ENCODE assay signal across 8 mouse cellular contexts in genomic region chr3:135440221-135440620, GRCm38 (mm10). TPM values are rescaled to one million over a fixed set of nuclear protein-coding genes. Genes with fewer than 3 reads are reported as not detected.
DNase-seq lines count a peak whose midpoint lies in the region; ATAC-seq and TF ChIP-seq lines count a peak whose summit lies in the region.

No protein-coding gene starts in this region.

- TF ChIP-seq CTCF in G1E (IDR thresholded peaks at IDR 0.05; ENCODE audit: low read depth, low read length), result no peak

- H3K36me3 ChIP-seq in G1E (replicated peaks), result peaks cover 37% of the 10 kb centered on the region
- peaks cover 5% of the 10 kb centered on the region; the same call in 1 of the 2 replicates for H3K36me3 ChIP-seq in heart, embryonic 12.5 days
- H3K36me3 ChIP-seq in kidney, embryonic 16.5 days (ENCODE audit: insufficient read depth, low read length), result peaks cover 3% of the 10 kb centered on the region; the same call in 1 of the 2 replicates
- peaks cover 7% of the 10 kb centered on the region; the same call in 1 of the 2 replicates for H3K36me3 ChIP-seq in lung, embryonic 15.5 days

- peak overlapping the region; percentile 100; the same call in 1 of the 2 replicates for H3K27ac ChIP-seq in heart, embryonic 12.5 days (ENCODE audit: poor library complexity, severe bottlenecking)
- H3K27ac ChIP-seq in kidney, embryonic 16.5 days (ENCODE audit: low read length), result peak overlapping the region; percentile 30
- H3K27ac ChIP-seq in lung, embryonic 15.5 days, result peak overlapping the region; percentile 100

- H3K4me1 ChIP-seq in G1E (ENCODE audit: insufficient read depth, low read depth, low read length), result peaks cover 35% of the 10 kb centered on the region
- peaks cover 17% of the 10 kb centered on the region for H3K4me1 ChIP-seq in heart, embryonic 12.5 days (replicated peaks)
- peaks cover 19% of the 10 kb centered on the region for H3K4me1 ChIP-seq in kidney, embryonic 16.5 days (ENCODE audit: insufficient read depth, low read length)
- peaks cover 19% of the 10 kb centered on the region for H3K4me1 ChIP-seq in lung, embryonic 15.5 days

- H3K9ac ChIP-seq in heart, embryonic 12.5 days, result peak overlapping the region; percentile 99
- H3K9ac ChIP-seq in kidney, embryonic 16.5 days (replicated peaks; ENCODE audit: low read length), result peak overlapping the region; percentile 99
- peak overlapping the region; percentile 95 for H3K9ac ChIP-seq in lung, embryonic 15.5 days

- H3K4me2 ChIP-seq in heart, embryonic 12.5 days, result peak overlapping the region; percentile 86
- peak overlapping the region; percentile 95 for H3K4me2 ChIP-seq in kidney, embryonic 16.5 days (replicated peaks; ENCODE audit: low read depth, low read length)
- H3K4me2 ChIP-seq in lung, embryonic 15.5 days, result peak overlapping the region; percentile 60

- DNase-seq in CD4-positive helper T cell, adult 2 months (ENCODE audit: low read depth, low spot score), result peak; percentile 86
- peak; percentile 18 for DNase-seq in G1E (ENCODE audit: low spot score)
- peak; percentile 23 to 31 for DNase-seq in cerebellum, postnatal 25 days
- no peak for DNase-seq in ovary, postnatal 14 days (ENCODE audit: low spot score)

- ATAC-seq in G1E (ENCODE audit: extremely low read depth, insufficient number of reproducible peaks, low FRiP score, poor library complexity, severe bottlenecking), result no peak
- no peak for ATAC-seq in heart, embryonic 12.5 days (ENCODE audit: insufficient number of reproducible peaks, low FRiP score)
- no peak for ATAC-seq in kidney, embryonic 16.5 days (ENCODE audit: low FRiP score, low TSS enrichment)
- no peak for ATAC-seq in lung, embryonic 15.5 days (ENCODE audit: borderline replicate concordance, extremely low read depth, low FRiP score, low TSS enrichment)
- ATAC-seq in neutrophil, adult 5-6 weeks (ENCODE audit: extremely low read depth, insufficient number of reproducible peaks, low FRiP score, poor library complexity, severe bottlenecking), result peak; percentile 33

- H3K4me3 ChIP-seq in G1E (ENCODE audit: low read depth, low read length), result peak overlapping the region; percentile 93
- H3K4me3 ChIP-seq in heart, embryonic 12.5 days, result peak overlapping the region; percentile 83
- peak overlapping the region; percentile 64 for H3K4me3 ChIP-seq in kidney, embryonic 16.5 days (ENCODE audit: low read length)
- peak overlapping the region; percentile 96 for H3K4me3 ChIP-seq in lung, embryonic 15.5 days

- 16% methylated on average over 7 of the region's 7 CpGs for WGBS in heart, embryonic 12.5 days
- 9% methylated on average over 7 of the region's 7 CpGs for WGBS in kidney, embryonic 16.5 days
- WGBS in lung, embryonic 15.5 days, result 9% methylated on average over 7 of the region's 7 CpGs

- H3K9me3 ChIP-seq in G1E (replicated peaks), result no peaks in the 10 kb centered on the region
- H3K9me3 ChIP-seq in heart, embryonic 12.5 days (replicated peaks), result no peaks in the 10 kb centered on the region
- no peaks in the 10 kb centered on the region for H3K9me3 ChIP-seq in kidney, embryonic 16.5 days (ENCODE audit: low read length)
- H3K9me3 ChIP-seq in lung, embryonic 15.5 days, result no peaks in the 10 kb centered on the region

- H3K27me3 ChIP-seq in G1E (ENCODE audit: insufficient read depth, low read length), result no peaks in the 10 kb centered on the region
- H3K27me3 ChIP-seq in heart, embryonic 12.5 days (replicated peaks), result no peaks in the 10 kb centered on the region
- no peaks in the 10 kb centered on the region for H3K27me3 ChIP-seq in kidney, embryonic 16.5 days (ENCODE audit: insufficient read depth, low read length)
- no peaks in the 10 kb centered on the region for H3K27me3 ChIP-seq in lung, embryonic 15.5 days

RNA-seq across cellular contexts. Expression of gene Ube2d3, which starts 2.3 kb away (rescaled TPM):
- total RNA-seq in G1E (2014; fragmentation: Nextera tagmentation) (1,026 and 1,239 TPM in 2 replicates), G1E (2017) (547 and 623 TPM in 2 replicates)
- polyA plus RNA-seq in G1E (2012), result 416 and 446 TPM in 2 replicates
- 447 and 459 TPM in 2 replicates for polyA plus RNA-seq in heart, embryonic 12.5 days (2016; fragmentation: Nextera tagmentation; extraction: Ambion mirVana)
- 524 and 536 TPM in 2 replicates for polyA plus RNA-seq in kidney, embryonic 16.5 days (2015; fragmentation: Nextera tagmentation; extraction: Ambion mirVana)
- polyA plus RNA-seq in lung, embryonic 15.5 days (2015; fragmentation: Nextera tagmentation; extraction: Ambion mirVana), result 504 and 516 TPM in 2 replicates
- total RNA-seq in neutrophil, adult 5-6 weeks (2017), result 572 and 587 TPM in 2 replicates

RNA-seq across cellular contexts. Expression of gene Cisd2, which starts 16.5 kb away (rescaled TPM):
- 42.9 and 43.1 TPM in 2 replicates for total RNA-seq in G1E (2014; fragmentation: Nextera tagmentation)
- 34.0 and 35.7 TPM in 2 replicates for total RNA-seq in G1E (2017)
- polyA plus RNA-seq in G1E (2012), result 16.9 and 18.3 TPM in 2 replicates
- polyA plus RNA-seq in heart, embryonic 12.5 days (2016; fragmentation: Nextera tagmentation; extraction: Ambion mirVana), result 58.9 and 60.0 TPM in 2 replicates
- 70.2 and 74.5 TPM in 2 replicates for polyA plus RNA-seq in kidney, embryonic 16.5 days (2015; fragmentation: Nextera tagmentation; extraction: Ambion mirVana)
- polyA plus RNA-seq in lung, embryonic 15.5 days (2015; fragmentation: Nextera tagmentation; extraction: Ambion mirVana), result 62.4 and 66.1 TPM in 2 replicates
- total RNA-seq in neutrophil, adult 5-6 weeks (2017), result 55.0 and 58.2 TPM in 2 replicates

RNA-seq across cellular contexts. Expression of gene Manba, which starts 45.2 kb away (rescaled TPM):
- 19.6 and 30.3 TPM in 2 replicates for total RNA-seq in G1E (2014; fragmentation: Nextera tagmentation)
- 19.0 and 23.7 TPM in 2 replicates for total RNA-seq in G1E (2017)
- polyA plus RNA-seq in G1E (2012), result 2.0 and 2.9 TPM in 2 replicates
- 42.2 and 43.7 TPM in 2 replicates for polyA plus RNA-seq in heart, embryonic 12.5 days (2016; fragmentation: Nextera tagmentation; extraction: Ambion mirVana)
- polyA plus RNA-seq in kidney, embryonic 16.5 days (2015; fragmentation: Nextera tagmentation; extraction: Ambion mirVana), result 36.5 and 39.6 TPM in 2 replicates
- polyA plus RNA-seq in lung, embryonic 15.5 days (2015; fragmentation: Nextera tagmentation; extraction: Ambion mirVana), result 10.8 TPM in 2 replicates
- total RNA-seq in neutrophil, adult 5-6 weeks (2017), result 36.7 and 45.9 TPM in 2 replicates

Comparison
In these comparisons a context has a peak if more than half of its experiments do, and no peak if none do; other contexts are left out.
1. H3K27ac ChIP-seq: peak in every context shown above with its lines; median percentile 100 in heart, embryonic 12.5 days; 100 in lung, embryonic 15.5 days; 30 in kidney, embryonic 16.5 days.